35 mouse cellular contexts compared by ENCODE assay signal in genomic region chr6:85139534-85139933, GRCm38 (mm10). TPM values are rescaled to one million over a fixed set of nuclear protein-coding genes. Genes with fewer than 3 reads are reported as not detected.
DNase-seq lines count a peak whose midpoint lies in the region; ATAC-seq and TF ChIP-seq lines count a peak whose summit lies in the region.
"Had no signal": no experiment of that assay in that cellular context is flagged by ENCODE, and none has a peak within 500 bp of the region (broad histone marks: within the 10 kb centered on the region; RNA-seq: fewer than 3 reads in every experiment).

No protein-coding gene starts in this region.

- H3K4me1 ChIP-seq in hindbrain, postnatal 0 days (ENCODE audit: insufficient read depth, low read length): no peaks in the 10 kb centered on the region
- no peaks in the 10 kb centered on the region; the same call in 1 of the 2 replicates for H3K4me1 ChIP-seq in hindbrain, embryonic 16.5 days (ENCODE audit: control insufficient read depth, insufficient read depth, low read depth, low read length)
- H3K4me1 ChIP-seq in midbrain, embryonic 11.5 days (ENCODE audit: control insufficient read depth, insufficient read depth, low read length): no peaks in the 10 kb centered on the region
- peaks cover 5% of the 10 kb centered on the region; the same call in 1 of the 2 replicates for H3K4me1 ChIP-seq in midbrain, embryonic 15.5 days
- H3K4me1 ChIP-seq in MEL (ENCODE audit: control insufficient read depth in 1 of 2, insufficient read depth in 2 of 2, low read length in 2 of 2): peaks cover 8 to 16% of the 10 kb centered on the region in 2 experiments
- no peaks in the 10 kb centered on the region; the same call in 1 of the 2 replicates for H3K4me1 ChIP-seq in forebrain, embryonic 11.5 days (replicated peaks; ENCODE audit: control insufficient read depth, insufficient read depth, low read length)

- no peak overlapping the region for H3K4me3 ChIP-seq in hindbrain, postnatal 0 days (ENCODE audit: low read length)
- no peak overlapping the region for H3K4me3 ChIP-seq in hindbrain, embryonic 16.5 days (ENCODE audit: low read length)
- no peak overlapping the region for H3K4me3 ChIP-seq in midbrain, embryonic 11.5 days (ENCODE audit: low read depth, low read length)
- H3K4me3 ChIP-seq in midbrain, embryonic 15.5 days: no peak overlapping the region
- H3K4me3 ChIP-seq in MEL (ENCODE audit: control insufficient read depth in 1 of 2, insufficient read depth in 1 of 2, low read depth in 2 of 2, low read length in 2 of 2): no peak overlapping the region
- no peak overlapping the region for H3K4me3 ChIP-seq in forebrain, embryonic 11.5 days (ENCODE audit: low read depth, low read length)
- H3K4me3 ChIP-seq: embryonic facial prominence, embryonic 13.5 days; forebrain, embryonic 10.5 days; heart, embryonic 10.5 days; heart, embryonic 15.5 days; kidney, embryonic 15.5 days; lung, embryonic 15.5 days; midbrain, embryonic 12.5 days; neural tube, embryonic 13.5 days had no signal

- H3K9ac ChIP-seq in hindbrain, postnatal 0 days (replicated peaks; ENCODE audit: low read length): no peak overlapping the region
- H3K9ac ChIP-seq in hindbrain, embryonic 16.5 days (ENCODE audit: low read depth, low read length): no peak overlapping the region
- no peak overlapping the region for H3K9ac ChIP-seq in midbrain, embryonic 11.5 days (ENCODE audit: low read length)
- H3K9ac ChIP-seq in midbrain, embryonic 15.5 days: no peak overlapping the region
- H3K9ac ChIP-seq in MEL (ENCODE audit: control insufficient read depth, low read depth, low read length, poor library complexity, severe bottlenecking): no peak overlapping the region
- no peak overlapping the region for H3K9ac ChIP-seq in forebrain, embryonic 11.5 days (ENCODE audit: low read length)
- H3K9ac ChIP-seq: embryonic facial prominence, embryonic 13.5 days; heart, embryonic 15.5 days; kidney, embryonic 15.5 days; liver, embryonic 14.5 days; lung, embryonic 15.5 days; midbrain, embryonic 12.5 days; neural tube, embryonic 13.5 days had no signal

- ATAC-seq in hindbrain, postnatal 0 days: no peak
- no peak for ATAC-seq in hindbrain, embryonic 16.5 days
- no peak for ATAC-seq in midbrain, embryonic 11.5 days (ENCODE audit: low FRiP score)
- no peak for ATAC-seq in midbrain, embryonic 15.5 days (replicated peaks)
- no peak for ATAC-seq in forebrain, embryonic 11.5 days (replicated peaks; ENCODE audit: low FRiP score)
- ATAC-seq: forebrain, embryonic 16.5 days had no signal

- no peak for TF ChIP-seq RAD21 in MEL (IDR thresholded peaks at IDR 0.05; ENCODE audit: low read depth, low read length)

- no peak for TF ChIP-seq EP300 in MEL (IDR thresholded peaks at IDR 0.05; ENCODE audit: low read depth in 1 of 2, low read length in 2 of 2)

- no peaks in the 10 kb centered on the region for H3K36me3 ChIP-seq in hindbrain, postnatal 0 days (ENCODE audit: insufficient read depth, low read length)
- H3K36me3 ChIP-seq in hindbrain, embryonic 16.5 days (ENCODE audit: control insufficient read depth, insufficient read depth, low read length): no peaks in the 10 kb centered on the region
- H3K36me3 ChIP-seq in midbrain, embryonic 11.5 days (ENCODE audit: control insufficient read depth, insufficient read depth, low read length): no peaks in the 10 kb centered on the region
- H3K36me3 ChIP-seq in midbrain, embryonic 15.5 days (replicated peaks): no peaks in the 10 kb centered on the region
- peaks cover 0 to 7% of the 10 kb centered on the region in 2 experiments; a peak in 2 of 4 replicates for H3K36me3 ChIP-seq in MEL (ENCODE audit: control insufficient read depth in 1 of 2, insufficient read depth in 2 of 2, low read length in 2 of 2)
- no peaks in the 10 kb centered on the region for H3K36me3 ChIP-seq in forebrain, embryonic 11.5 days (ENCODE audit: control insufficient read depth, insufficient read depth, low read length)
- H3K36me3 ChIP-seq: embryonic facial prominence, embryonic 13.5 days; lung, embryonic 15.5 days; midbrain, embryonic 12.5 days; neural tube, embryonic 13.5 days had no signal

- no peaks in the 10 kb centered on the region; the same call in 1 of the 2 replicates for H3K79me2 ChIP-seq in MEL (ENCODE audit: control insufficient read depth, insufficient read depth, low read length, poor library complexity)

- no peak overlapping the region for H3K4me2 ChIP-seq in hindbrain, postnatal 0 days (ENCODE audit: low read depth, low read length)
- H3K4me2 ChIP-seq in hindbrain, embryonic 16.5 days (ENCODE audit: low read length): no peak overlapping the region
- H3K4me2 ChIP-seq in midbrain, embryonic 11.5 days: no peak overlapping the region
- H3K4me2 ChIP-seq in midbrain, embryonic 15.5 days: no peak overlapping the region
- no peak overlapping the region for H3K4me2 ChIP-seq in forebrain, embryonic 11.5 days (ENCODE audit: low read depth, low read length, severe bottlenecking)
- H3K4me2 ChIP-seq: embryonic facial prominence, embryonic 13.5 days; heart, embryonic 15.5 days; kidney, embryonic 15.5 days; lung, embryonic 15.5 days; midbrain, embryonic 12.5 days; neural tube, embryonic 13.5 days had no signal

- H3K27ac ChIP-seq in hindbrain, postnatal 0 days: no peak overlapping the region
- H3K27ac ChIP-seq in hindbrain, embryonic 16.5 days (ENCODE audit: low read depth, low read length): no peak overlapping the region
- H3K27ac ChIP-seq in midbrain, embryonic 11.5 days (ENCODE audit: low read depth, low read length): no peak overlapping the region
- H3K27ac ChIP-seq in midbrain, embryonic 15.5 days: no peak overlapping the region
- no peak overlapping the region for H3K27ac ChIP-seq in MEL (ENCODE audit: control insufficient read depth, low read depth, low read length)
- H3K27ac ChIP-seq in forebrain, embryonic 11.5 days (ENCODE audit: low read depth, low read length): no peak overlapping the region
- H3K27ac ChIP-seq: embryonic facial prominence, embryonic 13.5 days; forebrain, embryonic 10.5 days; heart, embryonic 10.5 days; heart, embryonic 15.5 days; kidney, embryonic 15.5 days; liver, embryonic 14.5 days; lung, embryonic 15.5 days; midbrain, embryonic 12.5 days; neural tube, embryonic 13.5 days had no signal

- peak; percentile 23; the same call in 1 of the 2 replicates for TF ChIP-seq CTCF in hindbrain, postnatal 0 days (IDR thresholded peaks at IDR 0.05; ENCODE audit: low read depth)
- TF ChIP-seq CTCF in MEL (IDR thresholded peaks at IDR 0.05 in 2 of 3, conservative IDR thresholded peaks at IDR 0.05 in 1 of 3; ENCODE audit: control insufficient read depth in 1 of 3, insufficient read depth in 1 of 3, low read depth in 2 of 3, low read length in 3 of 3, poor library complexity in 1 of 3, severe bottlenecking in 1 of 3): peak; percentile 25 to 35 (median 33); a peak in 3 of 6 replicates

- H3K27me3 ChIP-seq in hindbrain, postnatal 0 days (ENCODE audit: insufficient read depth, low read length): no peaks in the 10 kb centered on the region
- no peaks in the 10 kb centered on the region for H3K27me3 ChIP-seq in hindbrain, embryonic 16.5 days (replicated peaks; ENCODE audit: control insufficient read depth, insufficient read depth, low read length)
- H3K27me3 ChIP-seq in midbrain, embryonic 11.5 days (ENCODE audit: control insufficient read depth, insufficient read depth, low read length): no peaks in the 10 kb centered on the region
- H3K27me3 ChIP-seq in midbrain, embryonic 15.5 days (replicated peaks): no peaks in the 10 kb centered on the region
- no peaks in the 10 kb centered on the region for H3K27me3 ChIP-seq in MEL (ENCODE audit: control insufficient read depth in 1 of 2, insufficient read depth in 2 of 2, low read length in 2 of 2)
- no peaks in the 10 kb centered on the region for H3K27me3 ChIP-seq in forebrain, embryonic 11.5 days (ENCODE audit: control insufficient read depth, insufficient read depth, low read length)
- H3K27me3 ChIP-seq: embryonic facial prominence, embryonic 13.5 days; heart, embryonic 15.5 days; kidney, embryonic 15.5 days; lung, embryonic 15.5 days; midbrain, embryonic 12.5 days; neural tube, embryonic 13.5 days had no signal

- H3K9me3 ChIP-seq in hindbrain, postnatal 0 days (ENCODE audit: low read length): no peaks in the 10 kb centered on the region
- H3K9me3 ChIP-seq in hindbrain, embryonic 16.5 days (ENCODE audit: control insufficient read depth, low read length): no peaks in the 10 kb centered on the region
- no peaks in the 10 kb centered on the region for H3K9me3 ChIP-seq in midbrain, embryonic 11.5 days (ENCODE audit: control insufficient read depth, low read length)
- H3K9me3 ChIP-seq in midbrain, embryonic 15.5 days: no peaks in the 10 kb centered on the region
- no peaks in the 10 kb centered on the region for H3K9me3 ChIP-seq in MEL (replicated peaks; ENCODE audit: insufficient read depth, low read length)
- no peaks in the 10 kb centered on the region for H3K9me3 ChIP-seq in forebrain, embryonic 11.5 days (ENCODE audit: control insufficient read depth, low read length)
- H3K9me3 ChIP-seq: embryonic facial prominence, embryonic 13.5 days; forebrain, embryonic 10.5 days; heart, embryonic 10.5 days; heart, embryonic 15.5 days; kidney, embryonic 15.5 days; lung, embryonic 15.5 days; midbrain, embryonic 12.5 days; neural tube, embryonic 13.5 days had no signal

- DNase-seq in hindbrain, postnatal 0 days (ENCODE audit: low spot score): no peak
- DNase-seq in midbrain, embryonic 11.5 days (ENCODE audit: low spot score, missing footprints): peak; percentile 35
- no peak for DNase-seq in MEL (ENCODE audit: low read depth, low spot score)
- no peak for DNase-seq in forebrain, embryonic 11.5 days (ENCODE audit: low spot score)
- no peak for DNase-seq in thymus, postnatal 14 days
- DNase-seq in layer of hippocampus, adult 9-10 months (ENCODE audit: low spot score): no peak
- DNase-seq: adrenal gland, postnatal 14 days; B cell, adult 2 months; cerebellum, adult 11-12 months; cerebellum, adult 9-11 months; kidney, adult 11 months; kidney, postnatal 36 days; liver; lung, postnatal 36 days; right cerebral cortex, postnatal 4 days had no signal

- TF ChIP-seq POLR2A in MEL (IDR thresholded peaks at IDR 0.05; ENCODE audit: control insufficient read depth in 1 of 2, insufficient read depth in 1 of 2, low read depth in 1 of 2, low read length in 2 of 2, poor library complexity in 1 of 2): no peak

- WGBS in hindbrain, postnatal 0 days: 89% methylated on average over 2 of the region's 2 CpGs
- WGBS in hindbrain, embryonic 16.5 days: 93% methylated on average over 2 of the region's 2 CpGs
- WGBS in midbrain, embryonic 11.5 days: 89% methylated on average over 2 of the region's 2 CpGs
- WGBS in midbrain, embryonic 15.5 days: 93% methylated on average over 2 of the region's 2 CpGs
- WGBS in forebrain, embryonic 11.5 days: 92% methylated on average over 2 of the region's 2 CpGs

RNA-seq across cellular contexts. Expression of gene Spr, which starts 2.0 kb away (rescaled TPM):
- total RNA-seq in hindbrain, postnatal 0 days (2014; rRNA removed): 44.3 and 45.0 TPM in 2 replicates
- polyA plus RNA-seq in hindbrain, postnatal 0 days (2015; fragmentation: Nextera tagmentation; extraction: Ambion mirVana): 36.1 TPM in 2 replicates
- polyA plus RNA-seq in hindbrain, embryonic 16.5 days (2015; fragmentation: Nextera tagmentation; extraction: Ambion mirVana): 36.5 and 37.1 TPM in 2 replicates
- 41.1 and 45.5 TPM in 2 replicates for polyA plus RNA-seq in midbrain, embryonic 11.5 days (2014; fragmentation: Nextera tagmentation; extraction: Ambion mirVana)
- polyA plus RNA-seq in midbrain, embryonic 15.5 days (2015; fragmentation: Nextera tagmentation; extraction: Ambion mirVana): 24.8 and 25.6 TPM in 2 replicates
- 87.4 and 102 TPM in 2 replicates for total RNA-seq in MEL (2012; rRNA removed)
- 100 to 1,000 TPM in 1 of 2 experiments, not detected in 1; 103 TPM for polyA plus RNA-seq in MEL (2012; ENCODE audit: insufficient read depth in 1 of 2, insufficient read length in 2 of 2, low read depth in 1 of 2, low replicate concordance in 2 of 2, missing spikeins in 1 of 2)
- polyA plus RNA-seq in forebrain, embryonic 11.5 days (2014; fragmentation: Nextera tagmentation; extraction: Ambion mirVana): 65.3 and 74.2 TPM in 2 replicates

RNA-seq across cellular contexts. Expression of gene Emx1, which starts 47.7 kb away (rescaled TPM):
- 0.52 and 0.61 TPM in 2 replicates for total RNA-seq in hindbrain, postnatal 0 days (2014; rRNA removed)
- 0.11 TPM in 1 of 2 replicates, not detected in the other for polyA plus RNA-seq in hindbrain, postnatal 0 days (2015; fragmentation: Nextera tagmentation; extraction: Ambion mirVana)
- polyA plus RNA-seq in hindbrain, embryonic 16.5 days (2015; fragmentation: Nextera tagmentation; extraction: Ambion mirVana): 1.1 TPM in 1 of 2 replicates, not detected in the other
- polyA plus RNA-seq in midbrain, embryonic 11.5 days (2014; fragmentation: Nextera tagmentation; extraction: Ambion mirVana): 2.7 and 3.6 TPM in 2 replicates
- polyA plus RNA-seq in midbrain, embryonic 15.5 days (2015; fragmentation: Nextera tagmentation; extraction: Ambion mirVana): 1.4 and 3.2 TPM in 2 replicates
- not detected in 2 replicates for total RNA-seq in MEL (2012; rRNA removed)
- not detected for polyA plus RNA-seq in MEL (2012; ENCODE audit: insufficient read depth in 1 of 2, insufficient read length in 2 of 2, low read depth in 1 of 2, low replicate concordance in 2 of 2, missing spikeins in 1 of 2)
- 63.5 and 67.2 TPM in 2 replicates for polyA plus RNA-seq in forebrain, embryonic 11.5 days (2014; fragmentation: Nextera tagmentation; extraction: Ambion mirVana)
- total RNA-seq: adrenal gland, postnatal 14 days; common myeloid progenitor, adult 5-6 weeks; gastrocnemius, adult 8-10 months; gastrocnemius, postnatal 4 days; heart, postnatal 25 days; megakaryocyte, adult 5-6 weeks had no signal
- polyA plus RNA-seq: heart, embryonic 15.5 days; hindbrain, embryonic 11.5 days; lung, embryonic 15.5 days; neural tube, embryonic 13.5 days; spleen, adult 2 months; thymus, postnatal 0 days had no signal

Comparison
In these comparisons a context has a peak if more than half of its experiments do, and no peak if none do; other contexts are left out.
1. RNA of gene Emx1, which starts 47.7 kb away (polyA plus RNA-seq): 63.5 to 67.2 TPM in forebrain, embryonic 11.5 days; 2.7 to 3.6 TPM in midbrain, embryonic 11.5 days, 1.4 to 3.2 TPM in midbrain, embryonic 15.5 days, 0.11 TPM in hindbrain, postnatal 0 days, 1.1 TPM in hindbrain, embryonic 16.5 days and not detected in MEL; every median in the first group is over 10 times any median in the second.